Mouse (Mus musculus) 3T3-L1 (cell line): ENCODE results near the gene Ssr2.

Experiments
- DNase-seq: peaks from one replicate; pipeline ENCODE4 v3.0.0-alpha.2; 2015; ENCODE audit warnings: low read depth, low spot score

Ssr2 gene

GRCm38 (mm10) chr3:88541622-88542401 lies 33.9 kb upstream of the Ssr2 start:
- no peak for DNase-seq

- DNase-seq: no peak
Observed at GRCm38 (mm10) chr3:88542486-88542885, 33.2 kb upstream of the Ssr2 start.

GRCm38 (mm10) chr3:88543174-88543573 lies 32.5 kb upstream of the Ssr2 start:
- no peak for DNase-seq

- DNase-seq: no peak
Observed at GRCm38 (mm10) chr3:88543651-88544410, 31.8 kb upstream of the Ssr2 start.

- DNase-seq: peak; percentile 46
Observed at GRCm38 (mm10) chr3:88544514-88544913, 31.2 kb upstream of the Ssr2 start.

- DNase-seq: no peak
Observed at GRCm38 (mm10) chr3:88544955-88545591, 30.6 kb upstream of the Ssr2 start.

- DNase-seq: no peak
Observed at GRCm38 (mm10) chr3:88546674-88547418, 28.8 kb upstream of the Ssr2 start.

GRCm38 (mm10) chr3:88548180-88548917 lies 27.3 kb upstream of the Ssr2 start, which contains the start of gene Rab25:
Gene Rab25 (minus strand): TSS chr3:88548300.
- DNase-seq: no peak

- no peak for DNase-seq
Observed at GRCm38 (mm10) chr3:88551586-88551985, 24.1 kb upstream of the Ssr2 start.

GRCm38 (mm10) chr3:88552082-88552645 lies 23.5 kb upstream of the Ssr2 start:
- DNase-seq: no peak

- DNase-seq: peak; percentile 99
Observed at GRCm38 (mm10) chr3:88552676-88553524, 22.8 kb upstream of the Ssr2 start, which contains the start of gene Lamtor2. Gene Lamtor2 (minus strand): TSS chr3:88553074.

GRCm38 (mm10) chr3:88553525-88553879 lies 22.2 kb upstream of the Ssr2 start, which contains the start of gene Ubqln4:
Gene Ubqln4 (plus strand): TSS chr3:88553758.
- peak; percentile 84 for DNase-seq

- DNase-seq: peak; percentile 82
Observed at GRCm38 (mm10) chr3:88553880-88554586, 21.6 kb upstream of the Ssr2 start.

GRCm38 (mm10) chr3:88555069-88555605 lies 20.5 kb upstream of the Ssr2 start:
- DNase-seq: no peak

- no peak for DNase-seq
Observed at GRCm38 (mm10) chr3:88555731-88556130, 19.9 kb upstream of the Ssr2 start.

GRCm38 (mm10) chr3:88556616-88557015 lies 19.1 kb upstream of the Ssr2 start:
- DNase-seq: no peak

GRCm38 (mm10) chr3:88559596-88559995 lies 16.1 kb upstream of the Ssr2 start:
- DNase-seq: no peak

GRCm38 (mm10) chr3:88561989-88562388 lies 13.7 kb upstream of the Ssr2 start:
- DNase-seq: peak; percentile 54

- DNase-seq: no peak
Observed at GRCm38 (mm10) chr3:88563442-88563841, 12.2 kb upstream of the Ssr2 start.
